Mouse (Mus musculus): ENCODE data around the gene Kdelr3. TPM values are rescaled to one million over a fixed set of nuclear protein-coding genes. Genes with fewer than 3 reads are reported as not detected.

The Kdelr3 gene
- 1 to 10 TPM; 1.6 to 4.0 TPM for total RNA-seq (2021)
- long read RNA-seq, experiment 1, partial matches to known transcripts: 0 of 3 reads
- long read RNA-seq, experiment 1, other reads (novel, unspliced or antisense): 0 of 3 reads
- long read RNA-seq, experiment 2, partial matches to known transcripts: 0 of 3 reads
- long read RNA-seq, experiment 2, other reads (novel, unspliced or antisense): 1 of 3 reads

- peak; percentile 71 to 73 for DNase-seq (ENCODE audit: low spot score in 2 of 2)
Measured at GRCm38 (mm10) chr15:79516171-79517096, at the start of gene Kdelr3. Gene Kdelr3, plus strand, starts transcription at chr15:79516411.

DNA sequence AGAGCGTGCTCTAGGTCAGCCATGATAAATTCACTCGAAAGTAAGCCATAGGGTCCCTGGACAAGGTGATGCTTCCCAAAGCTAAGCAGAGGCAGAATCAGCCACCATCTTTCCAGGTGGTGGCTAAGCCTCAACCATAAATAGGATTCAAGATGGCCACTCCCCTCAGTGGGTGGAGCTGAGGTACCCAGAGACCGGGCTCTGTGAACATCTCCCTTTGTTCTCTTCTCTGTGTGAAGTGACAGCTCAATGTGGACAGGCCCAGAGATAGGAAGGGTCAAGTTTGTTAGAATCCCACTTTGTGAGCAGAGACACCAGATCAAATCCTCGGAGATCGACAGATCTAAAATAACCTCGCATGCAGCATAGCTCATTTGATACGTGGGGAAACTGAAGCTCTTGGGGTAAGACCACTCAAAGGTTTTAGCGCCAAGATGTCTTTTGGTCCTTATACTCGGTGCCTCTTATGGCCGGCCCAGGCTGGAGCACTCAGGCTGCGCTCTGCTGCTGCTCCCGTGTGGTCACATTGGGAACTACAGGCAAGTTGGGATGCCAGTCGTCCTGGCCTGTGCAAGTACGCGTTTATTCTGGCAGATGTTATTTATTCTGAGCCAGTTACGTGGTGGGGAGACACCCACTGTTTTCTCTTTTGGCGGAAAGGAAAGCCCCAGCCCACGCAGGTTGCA lies 49.5 kb upstream of the Kdelr3 start:
- DNase-seq (ENCODE audit: low spot score in 2 of 2): peak; percentile 88 to 91

GRCm38 (mm10) chr15:79469577-79469976 lies 46.6 kb upstream of the Kdelr3 start:
- DNase-seq (ENCODE audit: low spot score in 2 of 2): no peak

DNA sequence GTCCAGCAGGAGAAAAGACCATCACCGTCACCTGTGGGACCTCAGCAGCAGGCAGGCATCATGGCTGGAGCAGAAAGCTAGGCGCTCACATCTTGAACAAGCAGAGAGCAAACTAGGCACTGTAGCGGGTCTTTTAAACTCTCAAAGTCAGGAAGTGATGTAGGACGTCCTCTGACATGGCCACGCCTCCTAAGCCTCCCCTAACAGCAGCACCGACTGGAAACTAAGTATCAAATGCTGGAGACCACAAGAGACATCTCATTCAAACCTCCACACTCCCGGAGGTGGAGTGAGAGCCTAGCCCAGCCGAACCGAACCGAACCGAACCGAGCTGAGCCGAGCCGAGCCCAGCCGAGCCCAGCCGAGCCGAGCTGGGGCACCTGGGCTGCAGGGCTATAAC lies 45.6 kb upstream of the Kdelr3 start:
- no peak for DNase-seq (ENCODE audit: low spot score in 2 of 2)

- no peak for DNase-seq (ENCODE audit: low spot score in 2 of 2)
Measured at GRCm38 (mm10) chr15:79471095-79471494, 45.1 kb upstream of the Kdelr3 start.

- DNase-seq (ENCODE audit: low spot score in 2 of 2): no peak
Measured at GRCm38 (mm10) chr15:79473042-79473441, 43.2 kb upstream of the Kdelr3 start.

- DNase-seq (ENCODE audit: low spot score in 2 of 2): no peak
Measured at GRCm38 (mm10) chr15:79473638-79474355, 42.4 kb upstream of the Kdelr3 start.

GRCm38 (mm10) chr15:79477227-79477626 lies 39.0 kb upstream of the Kdelr3 start:
- no peak for DNase-seq (ENCODE audit: low spot score in 2 of 2)

- DNase-seq (ENCODE audit: low spot score in 2 of 2): no peak
Measured at GRCm38 (mm10) chr15:79481181-79481688, 35.0 kb upstream of the Kdelr3 start.

- DNase-seq (ENCODE audit: low spot score in 2 of 2): no peak
Measured at GRCm38 (mm10) chr15:79489463-79489862, 26.7 kb upstream of the Kdelr3 start.

DNA sequence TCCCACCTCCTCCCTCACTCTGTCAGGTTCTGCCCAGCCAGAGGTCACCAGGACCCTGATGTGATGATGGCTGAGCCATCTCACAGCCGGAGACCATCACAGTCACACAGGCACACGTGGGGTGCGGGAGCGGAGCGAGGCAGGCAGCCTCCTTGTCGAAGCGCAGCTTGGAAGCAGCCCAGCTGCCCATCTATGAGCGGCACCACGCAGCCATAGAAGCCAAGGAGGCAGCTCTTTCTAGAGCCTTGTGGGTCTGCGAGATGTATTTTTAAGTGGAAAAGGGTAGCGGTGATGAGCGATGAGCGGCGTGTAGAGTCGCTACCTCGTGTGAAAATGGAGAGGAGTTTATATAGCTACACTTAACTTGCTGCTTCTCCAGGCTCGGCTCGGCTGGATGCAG lies 22.7 kb upstream of the Kdelr3 start:
- no peak for DNase-seq (ENCODE audit: low spot score in 2 of 2)

- DNase-seq (ENCODE audit: low spot score in 2 of 2): no peak
Measured at GRCm38 (mm10) chr15:79500110-79500509, 16.1 kb upstream of the Kdelr3 start.

- DNase-seq (ENCODE audit: low spot score in 2 of 2): no peak
Measured at GRCm38 (mm10) chr15:79502891-79503341, 13.3 kb upstream of the Kdelr3 start.

DNA sequence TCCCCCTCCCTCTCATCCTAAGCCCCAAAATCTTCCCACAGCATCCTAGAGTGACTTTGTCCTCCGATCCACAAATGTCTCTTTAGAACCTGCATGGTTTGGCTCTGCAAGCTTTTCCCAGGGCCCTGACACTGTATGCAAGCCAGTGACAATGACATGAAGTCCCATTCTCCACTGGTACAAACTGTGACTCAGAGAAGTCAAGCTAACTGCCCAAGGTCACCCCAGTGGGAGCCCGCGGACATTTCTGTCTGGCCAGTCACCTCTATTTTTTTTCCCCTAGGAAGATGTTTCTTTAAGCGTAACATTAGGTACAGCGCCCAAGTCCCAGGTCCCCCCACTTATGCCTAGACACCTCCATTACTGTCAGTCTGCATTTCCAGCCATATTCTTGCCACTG lies 12.8 kb upstream of the Kdelr3 start:
- DNase-seq (ENCODE audit: low spot score in 2 of 2): peak in 1 of 2 experiments; percentile 45

DNA sequence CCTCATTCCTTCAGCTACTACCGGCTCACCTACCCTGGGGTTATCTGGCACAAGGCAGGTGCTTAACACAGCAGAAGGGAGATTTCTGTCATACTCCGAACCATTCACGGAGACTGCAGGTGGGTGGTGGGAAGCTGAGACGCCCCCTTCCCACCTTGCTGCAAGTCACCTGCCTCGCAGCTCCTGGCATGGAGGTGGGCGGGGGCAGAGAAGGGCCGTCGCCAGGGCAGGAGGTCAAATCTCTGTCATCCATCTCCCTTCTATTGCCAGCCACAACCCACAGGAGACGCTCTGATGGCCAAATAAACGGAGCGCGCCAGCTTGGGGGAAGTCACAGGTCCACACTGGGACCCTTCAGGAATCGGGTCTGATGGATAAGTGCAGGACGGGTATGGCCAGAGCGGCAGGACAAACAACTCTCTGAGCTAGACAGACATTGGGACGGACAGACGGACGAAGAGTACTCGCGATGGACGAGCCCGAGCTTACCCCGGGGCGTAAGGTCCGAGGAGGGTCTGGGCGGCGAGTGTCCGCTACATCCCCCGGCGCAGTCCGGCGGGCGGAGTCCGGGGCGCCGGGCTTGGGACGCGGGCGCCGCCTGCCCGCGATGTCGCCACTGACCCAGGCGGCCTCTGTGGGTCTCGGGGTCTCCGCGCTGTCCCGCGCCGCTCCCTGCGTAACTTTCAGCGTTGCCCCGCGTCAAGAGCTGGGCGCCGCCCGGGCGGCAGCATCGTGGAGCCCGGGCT lies 11.3 kb upstream of the Kdelr3 start, which contains the start of gene Kcnj4:
Kcnj4 (minus strand) TSS at position 535 of the 746 bp plus-strand sequence.
- DNase-seq (ENCODE audit: low spot score in 2 of 2): no peak

DNA sequence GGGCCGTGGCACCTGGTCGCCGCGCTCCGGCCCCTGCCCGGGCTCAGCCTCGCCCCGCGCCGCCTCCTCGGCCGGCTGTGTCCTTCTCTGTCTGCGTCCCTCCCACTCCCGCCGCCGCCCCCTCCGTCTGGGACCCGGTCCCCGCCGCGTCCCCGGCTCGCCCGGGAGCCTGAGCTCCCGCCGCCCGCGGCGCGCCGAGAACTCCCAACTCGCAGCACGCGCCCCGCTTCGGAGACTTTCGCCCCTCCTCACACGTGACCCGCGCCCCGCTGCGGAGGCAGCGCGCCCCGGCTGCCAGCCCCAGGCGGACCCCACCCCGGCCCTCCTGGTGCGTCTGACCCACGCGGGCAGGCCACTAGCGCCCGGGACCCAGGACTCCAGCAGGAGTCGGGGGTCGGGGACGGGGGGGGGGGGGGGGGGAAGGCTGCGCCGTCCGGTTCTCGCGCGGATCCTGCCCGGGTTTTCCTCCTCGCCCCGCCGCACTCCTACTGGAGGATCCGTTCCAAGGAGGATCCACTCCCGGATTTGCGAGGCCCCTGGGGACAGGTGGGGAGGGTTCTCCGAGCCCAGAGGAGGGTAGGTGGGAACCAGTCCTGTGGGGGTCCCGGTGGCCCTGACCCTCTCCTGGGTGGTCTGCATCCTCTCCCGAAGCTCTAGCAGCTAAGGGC lies 10.5 kb upstream of the Kdelr3 start:
- DNase-seq (ENCODE audit: low spot score in 2 of 2): peak; percentile 50 to 61

DNA sequence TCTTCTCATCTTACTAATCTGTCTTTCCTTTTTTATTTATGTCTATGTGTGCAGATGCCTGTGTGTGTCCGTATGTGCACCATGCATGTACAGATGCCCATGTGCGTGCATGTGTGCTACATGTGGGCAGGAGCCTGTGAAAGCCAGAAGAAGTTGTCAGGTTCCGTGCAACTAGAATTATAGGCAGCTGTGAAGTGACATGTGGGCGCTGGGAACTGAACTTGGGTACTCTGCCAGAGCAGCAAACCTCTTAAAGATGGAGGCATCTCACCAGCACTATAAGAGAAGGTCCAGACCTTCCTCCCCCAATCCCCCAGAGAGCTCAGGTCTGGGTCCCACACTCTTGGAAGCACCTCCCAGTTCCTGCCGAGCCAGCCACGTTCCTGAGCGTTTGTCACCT lies 9.8 kb upstream of the Kdelr3 start:
- DNase-seq (ENCODE audit: low spot score in 2 of 2): no peak

DNA sequence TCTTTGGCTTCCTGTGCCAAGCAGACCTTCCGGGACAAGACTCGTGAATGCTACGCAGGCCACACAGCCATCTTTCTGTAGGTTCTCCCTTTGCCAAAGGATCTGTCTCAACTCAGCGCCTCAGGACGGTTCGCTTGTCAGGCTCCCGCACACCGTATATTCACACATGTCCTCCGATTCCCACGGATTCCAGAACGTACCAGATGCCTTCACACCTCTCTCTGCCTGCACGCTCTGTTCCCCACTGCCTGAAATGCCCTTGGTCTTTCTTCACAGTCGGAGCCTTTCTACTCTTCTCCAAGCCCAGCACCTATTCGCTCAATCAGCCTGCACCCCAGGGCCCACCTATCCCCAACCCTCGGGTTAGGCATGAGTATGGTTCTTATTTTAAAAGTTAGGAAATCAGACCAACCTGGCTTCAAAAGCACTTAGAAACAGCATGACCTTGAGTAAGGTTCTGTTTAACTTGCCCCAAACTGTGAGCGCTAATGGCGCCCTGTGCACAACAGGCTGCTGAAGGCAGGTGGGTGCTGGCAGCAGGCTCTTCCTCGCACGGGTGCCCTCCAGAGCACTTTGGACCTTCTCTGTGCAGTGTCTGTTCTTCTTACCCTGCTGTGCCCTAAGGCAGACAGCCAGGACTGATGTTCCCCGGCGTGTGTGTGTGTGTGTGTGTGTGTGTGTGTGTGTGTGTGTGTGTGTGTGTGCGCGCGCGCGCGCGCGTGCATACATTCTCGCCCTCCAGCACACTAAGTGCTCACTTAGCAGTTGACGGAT lies 9.0 kb upstream of the Kdelr3 start:
- DNase-seq (ENCODE audit: low spot score in 2 of 2): no peak

DNA sequence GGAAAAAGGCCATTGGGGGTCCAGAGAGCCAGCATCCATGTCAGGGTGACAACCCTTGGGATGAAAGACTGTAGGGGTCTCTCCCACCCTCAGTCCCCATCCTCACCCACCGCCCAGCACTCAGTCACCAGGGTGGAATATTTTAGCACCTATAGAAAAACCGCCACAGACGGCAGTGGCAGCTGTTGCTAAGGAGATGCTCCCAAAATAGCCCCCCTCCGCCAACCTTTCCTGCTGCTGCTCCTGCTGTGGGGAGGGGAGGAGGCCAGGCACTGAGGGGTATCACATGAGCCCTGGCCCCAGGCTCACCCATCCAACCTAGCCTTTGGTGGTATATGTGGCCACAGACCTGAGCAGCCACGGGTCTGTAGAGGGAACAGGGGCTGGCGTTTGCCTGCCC lies 6.2 kb upstream of the Kdelr3 start:
- DNase-seq (ENCODE audit: low spot score in 2 of 2): no peak
